Mouse (Mus musculus) thymus, postnatal 36 days (tissue): ENCODE measurements around the gene Tcaf1.

Experiments
- DNase-seq, 2 experiments: peaks; one replicate each; pipeline ENCODE4 v3.0.0; 2022; ENCODE audit warnings: mixed read lengths in 2 of 2

Gene Tcaf1

DNA sequence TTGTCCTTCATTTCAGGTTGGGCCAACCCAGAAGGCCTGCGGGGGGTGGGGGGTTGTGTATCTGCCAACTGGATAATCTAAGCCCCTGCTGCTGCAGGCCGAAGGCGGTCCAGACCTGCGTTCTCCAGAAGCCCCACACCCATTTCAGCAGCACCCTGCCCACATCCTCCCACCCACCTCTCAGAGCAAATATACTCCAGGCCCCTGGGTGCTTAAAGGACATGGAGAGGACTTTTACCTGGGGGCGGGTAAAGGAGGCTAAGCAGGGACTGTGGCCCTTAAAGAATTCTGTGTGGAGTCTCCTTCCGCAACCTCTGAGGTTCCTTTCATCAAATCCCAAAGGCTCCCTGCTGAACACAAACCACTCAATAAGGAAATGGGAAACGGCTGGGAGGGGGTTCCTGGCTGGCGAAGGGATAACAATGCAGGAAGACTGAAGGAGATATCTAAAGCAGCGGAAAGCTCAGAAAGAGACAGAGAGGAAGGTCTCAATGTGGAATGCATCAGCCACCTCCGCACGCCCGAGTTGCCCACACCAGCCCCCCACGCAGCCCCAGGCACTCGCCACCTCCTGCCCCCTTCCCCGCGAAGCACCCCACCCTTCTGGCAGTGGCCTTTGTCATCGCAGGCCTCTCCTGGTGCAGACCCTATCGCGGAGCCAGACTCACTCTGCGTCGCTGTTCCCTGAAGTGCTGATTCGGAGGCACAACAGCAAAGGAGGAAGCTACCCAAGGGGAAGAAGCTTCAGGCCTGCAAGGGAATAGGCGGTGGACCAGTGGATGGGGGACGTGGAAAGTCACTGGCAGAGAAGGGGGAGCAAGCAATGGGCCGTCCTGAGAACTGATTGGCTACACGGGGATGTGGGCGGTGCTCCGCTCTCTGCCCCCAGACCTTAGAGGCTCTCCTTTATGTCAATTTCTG is at the start of gene Tcaf1:
Gene Tcaf1 (minus strand): TSS at position 798 of the 921 bp plus-strand sequence.
- no peak for DNase-seq

DNA sequence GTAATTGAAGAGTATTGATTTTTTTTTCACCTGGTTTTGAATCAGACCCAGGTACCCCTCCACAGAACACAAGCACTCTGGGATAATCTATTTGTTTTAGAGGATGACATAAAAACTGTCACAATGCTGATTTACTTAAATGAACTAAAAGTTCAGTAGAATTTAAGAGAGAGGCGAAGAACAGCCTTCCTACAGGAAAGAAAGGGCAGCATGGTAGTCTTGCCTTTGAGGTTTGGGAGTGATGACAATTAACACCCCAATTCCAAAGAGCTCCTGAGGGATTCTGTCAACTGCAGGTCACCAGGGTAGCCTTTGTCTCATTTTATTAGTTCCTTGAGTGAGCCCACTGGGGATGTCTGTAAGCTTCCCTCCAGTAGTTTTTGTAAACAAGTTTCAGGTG is 46.2 kb upstream of the Tcaf1 start, which contains the start of gene Olfr38:
Gene Olfr38 (plus strand): TSS at position 301 of the 400 bp plus-strand sequence.
- no peak for DNase-seq

DNA sequence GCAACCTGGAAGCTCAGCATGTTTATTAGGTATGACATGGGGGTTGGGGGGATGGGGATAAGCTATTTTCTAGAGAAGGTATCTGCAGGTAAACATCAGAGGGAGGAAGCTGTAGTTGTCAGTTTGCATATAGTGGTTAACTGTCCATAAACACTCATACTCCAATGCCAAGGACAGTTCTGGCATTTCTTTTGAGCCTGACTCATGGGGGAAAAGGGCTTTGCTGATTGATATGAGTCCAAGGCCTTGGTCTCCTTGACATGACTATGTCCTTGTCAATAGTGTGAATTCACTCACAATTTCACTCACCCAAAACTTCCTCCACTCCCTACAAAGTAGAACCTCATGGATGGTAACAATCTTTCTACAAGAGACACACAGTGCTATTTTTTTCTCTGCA is 38.0 kb upstream of the Tcaf1 start:
- no peak for DNase-seq

DNA sequence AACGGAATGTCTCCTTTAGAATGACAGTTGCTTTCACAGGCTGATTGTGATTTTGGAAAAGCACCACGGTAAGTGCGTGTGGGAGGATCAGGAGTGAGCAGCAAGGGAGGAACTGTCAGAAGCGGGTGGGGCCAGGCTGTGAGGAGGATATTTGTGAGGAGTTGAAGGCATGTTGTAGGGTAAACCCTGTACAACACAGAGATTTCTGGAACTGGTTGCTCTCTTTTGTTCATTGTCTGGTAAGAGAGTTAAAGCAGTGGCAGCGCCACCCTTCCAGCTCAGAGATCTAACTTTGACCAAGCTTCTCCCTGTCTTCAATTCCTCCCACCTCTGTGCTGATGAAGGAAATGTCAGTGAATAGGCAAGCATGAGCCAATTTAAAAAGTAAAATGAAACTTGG is 32.4 kb upstream of the Tcaf1 start:
- no peak for DNase-seq

DNA sequence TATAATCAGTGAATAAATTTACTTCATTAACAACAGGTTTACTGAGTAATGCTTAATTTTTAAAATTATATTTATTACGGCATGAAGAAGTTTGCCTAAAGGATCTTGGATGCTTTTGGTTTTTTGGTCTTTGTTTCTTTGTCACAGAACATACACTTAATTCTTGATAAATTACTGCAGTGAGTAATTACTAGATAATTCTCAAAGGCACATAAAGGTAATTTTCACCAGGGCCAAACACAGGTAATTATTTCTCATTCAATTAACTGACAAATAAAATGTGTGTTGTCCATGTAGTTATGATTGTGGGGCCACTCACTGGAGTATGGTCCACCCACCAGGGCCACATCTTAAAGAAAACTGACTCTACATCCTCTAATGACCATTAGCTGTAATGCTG is 29.2 kb upstream of the Tcaf1 start, which contains the start of gene Olfr453:
Gene Olfr453 (plus strand): TSS at position 301 of the 400 bp plus-strand sequence.
- no peak for DNase-seq

DNA sequence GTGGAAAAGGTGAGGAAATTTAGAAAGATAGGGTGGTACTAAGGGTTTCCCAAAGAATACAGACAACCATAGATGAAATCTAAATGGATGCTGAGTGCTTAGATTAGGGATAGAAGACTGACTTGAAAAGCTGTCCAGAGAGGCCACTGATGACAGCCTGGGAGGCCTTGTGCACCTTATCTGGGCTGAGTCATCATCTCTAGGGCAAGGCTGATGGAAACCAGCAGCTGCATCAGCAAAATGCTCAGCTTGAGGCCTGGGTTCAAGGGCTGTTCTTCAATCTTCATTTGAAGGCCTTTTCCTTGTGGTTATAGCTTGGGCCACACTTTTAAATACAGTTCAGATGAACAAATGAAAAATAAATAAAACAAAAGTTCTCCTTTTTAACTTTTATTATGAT is 8.1 kb upstream of the Tcaf1 start:
- no peak for DNase-seq

DNA sequence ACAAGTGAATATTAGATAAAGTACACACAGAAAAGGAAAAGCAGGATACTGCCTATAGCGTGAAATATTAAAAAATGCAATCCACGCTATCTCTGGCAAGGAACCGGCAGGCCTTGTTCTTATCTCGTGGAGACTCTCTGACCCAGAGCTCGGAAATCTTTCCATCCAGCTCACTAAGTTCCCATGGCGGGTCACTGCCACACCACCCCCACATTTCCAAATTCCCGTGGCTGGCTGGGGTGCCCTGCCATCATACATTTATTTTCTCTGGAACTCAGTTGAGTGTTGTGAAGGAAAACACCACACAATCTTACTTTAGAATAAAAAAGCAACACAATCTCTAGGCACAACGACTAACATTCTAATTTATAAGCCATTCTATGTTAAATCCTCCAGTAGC is 4.8 kb upstream of the Tcaf1 start:
- DNase-seq: no peak

DNA sequence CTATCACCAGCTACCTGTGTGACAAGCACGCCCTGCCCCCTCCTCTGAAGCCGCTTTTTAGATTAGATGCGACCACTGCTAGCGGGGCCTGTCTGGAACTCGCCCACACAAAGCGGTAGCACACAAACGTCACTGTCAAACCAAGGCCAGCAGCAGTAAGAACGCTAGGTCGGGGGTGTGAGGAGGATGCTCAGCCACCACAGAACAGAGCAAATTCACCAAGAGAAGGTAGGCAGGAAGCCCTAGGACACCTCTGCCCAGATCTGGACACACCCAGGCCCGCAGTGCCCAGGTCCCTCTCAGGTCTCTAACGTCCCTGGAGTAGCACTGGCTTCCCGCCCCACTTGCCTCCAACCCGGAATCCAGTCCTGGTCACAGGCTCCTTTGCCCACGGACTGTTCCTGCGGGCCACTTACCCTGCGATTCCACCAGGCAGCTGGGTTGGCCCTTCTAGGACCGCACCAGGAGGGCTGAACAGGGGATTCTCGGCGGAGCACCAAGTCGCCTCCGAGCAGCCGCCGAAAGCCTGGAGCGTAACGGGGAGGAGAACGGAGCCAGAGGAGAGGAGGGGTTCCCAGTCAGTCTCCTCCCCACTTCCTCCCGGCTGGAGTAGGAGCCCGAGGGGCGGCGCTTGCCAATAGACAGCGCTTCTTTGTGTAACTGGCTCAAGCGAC is 17.2 kb downstream of the Tcaf1 start:
- no peak for DNase-seq

DNA sequence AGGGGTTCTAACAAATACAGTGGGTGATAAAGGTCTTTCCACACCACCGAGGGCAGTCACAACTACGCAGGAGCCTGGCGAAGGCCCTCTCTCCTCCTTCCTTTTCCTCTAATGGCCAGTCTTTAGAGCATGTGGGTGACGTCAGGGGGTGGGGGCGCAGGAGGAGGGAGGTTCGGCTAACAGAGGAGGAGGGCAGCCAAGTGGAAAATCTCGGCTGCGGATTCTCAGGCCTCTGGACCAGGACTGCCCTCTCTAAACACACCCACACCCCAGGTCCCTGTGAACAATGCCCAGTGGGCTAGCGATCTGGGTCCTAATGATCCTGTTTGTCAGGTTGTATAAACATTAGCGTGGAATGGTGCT is 17.8 kb downstream of the Tcaf1 start:
- DNase-seq: no peak

DNA sequence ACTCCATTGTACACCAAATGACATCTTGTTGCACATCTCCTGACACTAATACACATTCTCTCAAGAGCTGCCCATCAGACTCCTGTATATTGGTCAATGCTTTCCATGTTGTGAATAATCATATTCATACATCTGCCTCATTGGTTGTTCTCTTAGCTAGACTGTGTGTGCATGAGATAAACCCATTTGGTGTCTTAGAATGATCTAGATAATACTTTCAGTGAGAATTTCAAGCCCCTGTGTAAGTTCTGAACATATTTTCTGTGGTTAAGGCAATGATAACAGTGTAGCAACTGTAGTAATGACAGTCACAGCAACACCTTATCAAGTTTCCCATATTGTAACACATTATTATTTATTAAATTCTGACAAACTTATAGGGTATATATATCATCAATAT is 20.1 kb downstream of the Tcaf1 start:
- DNase-seq: no peak

DNA sequence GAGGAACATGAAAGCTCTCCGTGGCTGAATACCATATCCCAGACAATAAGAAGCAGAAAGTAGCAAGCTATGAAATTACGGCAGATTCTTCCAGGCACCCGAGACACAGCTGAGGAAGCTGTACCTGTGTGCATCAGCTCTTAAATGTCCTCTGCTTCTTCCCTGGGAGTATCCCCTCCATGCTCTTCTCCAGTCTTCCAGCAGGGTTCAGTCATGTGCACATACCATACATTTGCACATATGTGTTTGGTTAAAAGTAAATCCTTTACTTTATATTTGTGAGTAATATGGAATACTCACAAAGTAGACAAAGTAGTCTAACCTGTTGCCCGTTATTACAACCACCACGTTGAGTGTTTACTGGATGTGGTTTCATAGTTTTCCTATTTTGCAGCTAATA is 22.0 kb downstream of the Tcaf1 start:
- no peak for DNase-seq

DNA sequence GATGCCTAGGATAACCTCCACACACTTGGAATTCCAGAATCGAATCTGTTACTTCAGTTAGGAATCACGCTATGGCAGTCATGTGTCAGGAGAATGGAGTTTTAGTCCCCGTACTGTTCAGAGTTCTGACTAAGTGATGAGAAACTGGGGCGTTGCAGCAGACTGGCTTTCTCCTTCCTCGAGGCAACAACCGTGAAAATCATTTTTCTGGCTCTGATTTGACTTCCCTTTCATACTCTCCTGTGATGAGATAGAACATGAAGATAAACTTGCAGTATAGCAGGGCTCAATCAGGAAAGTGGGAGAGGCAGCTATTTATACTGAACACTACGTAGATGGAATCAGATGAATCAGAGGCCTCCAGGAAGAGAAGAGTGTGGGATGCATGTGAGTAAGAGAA is 29.8 kb downstream of the Tcaf1 start:
- no peak for DNase-seq

DNA sequence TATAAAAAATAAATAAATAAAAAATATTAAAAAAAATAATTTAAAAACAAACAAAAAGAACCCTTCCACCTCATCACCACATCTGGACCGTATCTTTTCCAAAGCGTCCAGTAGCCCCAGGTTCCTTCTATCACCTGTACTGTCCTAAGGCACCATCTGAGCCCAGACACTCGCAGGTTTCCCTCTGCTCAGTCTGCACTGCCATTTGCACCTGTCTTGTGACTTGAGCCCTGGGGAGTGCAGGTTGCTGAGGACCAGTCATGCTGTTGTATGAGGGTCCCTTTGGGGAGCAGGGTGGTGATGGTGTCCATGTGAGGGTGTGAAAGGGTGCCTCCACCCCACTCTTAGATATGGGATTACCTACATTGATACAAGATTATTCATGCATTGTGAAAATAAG is 33.9 kb downstream of the Tcaf1 start:
- no peak for DNase-seq

DNA sequence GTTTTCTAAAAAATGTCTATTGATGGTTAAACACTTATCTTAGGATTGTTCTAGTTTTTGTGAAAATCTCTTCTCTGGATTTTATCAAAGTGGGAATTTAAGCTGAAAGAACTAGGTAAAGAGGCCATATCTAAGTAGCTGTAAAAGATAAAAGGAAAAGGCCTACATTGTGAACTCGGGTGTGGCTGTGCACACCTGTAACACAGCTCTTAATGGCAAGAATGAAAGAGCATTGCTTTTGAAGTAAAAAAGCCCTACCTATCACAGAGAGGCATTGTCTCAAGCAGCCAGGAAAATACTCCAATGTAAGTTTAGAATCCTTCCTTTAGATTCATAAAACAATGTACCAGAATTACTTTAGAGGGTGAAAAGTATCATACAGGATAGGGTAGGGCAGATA is 38.1 kb downstream of the Tcaf1 start:
- no peak for DNase-seq

DNA sequence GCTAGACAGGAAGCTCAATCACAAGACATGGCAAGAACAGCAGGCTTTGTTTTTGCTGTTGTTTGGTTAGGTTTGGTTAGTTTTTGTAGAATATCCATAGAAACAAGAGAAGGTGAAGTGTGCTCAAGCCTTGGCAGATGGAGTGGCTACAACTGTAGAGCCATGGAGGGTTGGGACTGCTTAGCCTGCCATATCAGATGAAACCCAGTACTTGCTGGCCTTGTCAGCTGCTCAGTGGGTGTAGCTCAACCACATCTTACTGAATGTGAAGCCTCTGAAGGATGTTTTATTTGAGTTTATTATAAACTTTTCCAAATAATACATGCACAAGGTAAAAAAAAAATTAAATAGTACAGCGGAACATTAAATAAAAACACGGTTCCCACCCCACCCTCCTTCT is 42.2 kb downstream of the Tcaf1 start:
- DNase-seq: no peak

DNA sequence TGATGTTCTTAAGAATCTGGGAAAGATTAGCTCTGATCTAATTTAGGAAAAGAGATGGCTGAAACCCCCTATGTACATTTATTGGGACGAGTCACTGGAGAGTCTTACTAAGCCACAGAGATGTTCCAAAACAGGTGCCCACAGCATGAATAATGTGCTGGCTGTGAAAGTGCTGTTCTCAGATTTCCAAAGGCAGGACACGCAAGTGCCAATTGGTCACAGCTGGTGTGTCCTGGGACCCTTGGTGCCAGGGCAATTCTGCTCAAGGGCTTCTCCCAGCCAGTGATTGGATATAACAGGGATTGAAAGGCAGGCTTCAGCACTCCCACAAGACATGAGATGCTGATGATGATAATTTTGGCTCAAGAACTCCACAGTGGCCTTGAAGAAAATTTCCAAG is 48.1 kb downstream of the Tcaf1 start:
- DNase-seq: no peak

DNA sequence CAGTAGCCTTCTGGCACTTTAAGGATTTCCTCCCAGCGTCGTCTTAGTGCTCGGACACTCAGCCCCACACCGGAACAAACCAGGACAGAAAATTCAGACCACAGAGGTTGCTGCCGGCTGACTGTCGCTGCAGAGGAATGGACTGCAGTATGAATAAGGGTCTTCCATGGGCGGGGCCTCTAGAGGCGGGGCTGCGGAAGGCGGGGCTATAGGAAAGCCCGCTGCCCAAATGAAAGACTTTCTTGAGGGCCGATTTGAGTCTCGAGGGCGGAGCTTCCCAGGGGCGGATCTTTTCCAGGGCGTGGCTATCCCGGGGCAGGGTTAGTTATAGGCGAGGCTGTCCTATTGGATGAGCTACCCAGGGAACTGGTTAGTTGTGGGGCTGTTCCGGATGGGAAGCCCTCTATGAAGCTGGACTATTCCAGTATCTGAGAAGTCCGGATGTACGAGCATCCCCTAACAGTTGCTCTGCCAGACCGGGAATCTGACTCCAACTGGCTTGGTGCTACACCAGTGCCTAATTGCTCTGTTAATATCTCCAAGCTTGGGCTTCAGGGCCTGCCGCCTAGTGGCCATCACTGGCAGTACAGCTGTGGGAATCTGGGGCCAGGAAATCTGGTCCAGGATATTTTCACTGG is 64.9 kb downstream of the Tcaf1 start, which contains the start of gene Tcaf2:
Gene Tcaf2 (minus strand): TSS at position 343 of the 638 bp plus-strand sequence.
- DNase-seq: peak; percentile 15 to 39

DNA sequence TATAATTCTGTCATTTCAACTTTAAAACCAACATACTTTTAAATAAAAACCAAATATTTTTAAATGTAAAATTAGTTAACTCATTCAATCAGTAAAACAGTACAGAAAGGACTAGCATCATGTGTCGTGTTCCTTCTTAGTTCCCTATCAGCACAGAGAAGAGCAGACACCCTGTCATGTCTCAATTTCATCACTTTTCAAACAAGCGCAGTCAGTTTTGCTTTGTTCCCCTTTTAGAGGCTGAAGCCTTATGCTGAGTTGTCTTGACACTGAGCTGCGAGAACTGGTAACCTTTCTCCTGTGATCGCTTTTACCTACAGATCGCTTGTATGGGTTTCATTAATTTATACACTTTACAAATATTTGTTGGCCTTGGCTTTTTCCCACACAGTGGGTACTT is 75.5 kb downstream of the Tcaf1 start:
- no peak for DNase-seq

DNA sequence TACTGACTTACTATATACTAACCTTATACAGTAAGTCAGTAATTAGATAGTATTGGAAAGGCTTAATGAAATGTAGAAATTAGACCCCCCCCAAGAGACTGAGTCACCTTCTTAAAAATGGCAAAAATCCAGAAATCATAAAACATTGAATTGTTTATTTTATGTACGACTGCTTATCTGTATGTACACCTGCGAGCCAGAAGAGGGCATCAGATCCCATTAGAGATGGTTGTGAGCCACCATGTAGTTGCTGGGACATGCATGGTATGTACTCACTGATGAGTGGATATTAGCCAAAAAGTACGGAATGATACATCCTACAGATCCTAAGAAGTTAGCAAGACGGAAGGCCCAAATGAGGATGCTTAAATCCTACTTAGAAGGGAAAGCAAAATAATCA is 78.5 kb downstream of the Tcaf1 start:
- no peak for DNase-seq
